Mouse (Mus musculus) ES-Bruce4 (cell line): ENCODE data around the gene Ccdc40.

ENCODE experiments used
- CTCF ChIP-seq: IDR thresholded peaks from one replicate; pipeline ENCODE4 v1.8.1; 2011; ENCODE audit warnings: low read depth, low read length
- EP300 ChIP-seq: IDR thresholded peaks from 2 replicates; pipeline ENCODE4 v1.6.1; 2011; ENCODE audit warnings: low read depth, low read length; ENCODE audit not compliant: insufficient read depth

GRCm38 (mm10) chr11:119268557-119269195, 40.3 kb downstream of the Ccdc40 start:
- TF ChIP-seq CTCF (no peak), EP300 (no peak)
